Mouse (Mus musculus) kidney, adult 2 months (tissue): ENCODE data around the gene Tom1l1.

Experiments
- CTCF ChIP-seq: fragments of 200-500 bp; conservative IDR thresholded peaks from 2 replicates; pipeline ENCODE4 v1.5.1; 2011; ENCODE audit warnings: low read depth, mild to moderate bottlenecking, control low read depth, low read length, moderate library complexity, mixed read lengths; ENCODE audit not compliant: insufficient read depth, insufficient read length
- POLR2A ChIP-seq: fragments of 200-500 bp; IDR thresholded peaks from one replicate; pipeline ENCODE4 v1.6.1; 2011; ENCODE audit warnings: low read depth, low read length, control low read depth

DNA sequence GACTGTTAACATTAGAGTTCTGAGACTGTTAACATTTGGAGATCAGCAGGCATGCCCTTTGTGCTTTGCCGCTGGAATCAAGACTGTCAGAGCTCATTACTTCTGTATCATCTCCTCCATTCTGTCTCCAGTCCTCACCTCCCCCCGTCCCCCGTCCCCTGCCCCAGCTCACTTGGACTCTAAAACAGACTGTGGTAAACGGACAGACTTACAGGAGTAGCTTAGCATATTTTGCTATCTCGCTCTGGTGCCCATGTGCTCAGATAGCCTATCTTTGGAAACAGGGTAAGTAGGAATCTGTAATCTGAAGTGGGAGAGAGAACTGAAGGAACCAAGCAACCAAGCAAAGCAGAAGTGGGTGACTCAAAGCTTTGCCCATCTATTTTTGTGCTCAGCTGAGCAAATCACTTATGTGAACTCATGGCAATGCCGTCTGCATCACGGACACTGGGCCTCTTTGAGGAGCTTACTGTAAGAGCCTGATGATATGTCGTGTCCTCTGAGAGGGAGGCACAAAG lies 10.3 kb downstream of the Tom1l1 start:
- TF ChIP-seq POLR2A (no peak), CTCF (no peak)
